Mouse (Mus musculus) forebrain, postnatal 0 days (tissue): ENCODE measurements at regions not wholly inside any gene's neighbourhood (a gene's known extent, or its start where the extent isn't known, plus 50 kb on each side); places are given as distances from the start of the nearest gene placed in this dataset.

ENCODE experiments used
- ATAC-seq: fragments of 200-750 bp; cut with Nextera tagmentation; 2 replicates; pipeline ENCODE4 v1.8.0; 2017; ENCODE audit warnings: mild to moderate bottlenecking, moderate library complexity
- DNase-seq: peaks from one replicate; pipeline ENCODE4 v3.0.0-alpha.2; 2015
- H3K27ac ChIP-seq: fragments of 300-500 bp; sonication (generic); 2 replicates; pipeline ENCODE4 v1.5.1; 2014; ENCODE audit warnings: low read depth, mild to moderate bottlenecking, antibody characterized with exemption, low read length, moderate library complexity, mixed read lengths
- H3K27me3 ChIP-seq: fragments of 300-500 bp; sonication (generic); 2 replicates; pipeline ENCODE4 v1.6.1; 2014; ENCODE audit warnings: mild to moderate bottlenecking, low read length, mixed read lengths; ENCODE audit not compliant: insufficient read depth
- H3K36me3 ChIP-seq: fragments of 300-500 bp; sonication (generic); 2 replicates; pipeline ENCODE4 v1.6.1; 2014; ENCODE audit warnings: mild to moderate bottlenecking, moderate library complexity; ENCODE audit not compliant: insufficient read depth
- H3K4me1 ChIP-seq: fragments of 300-500 bp; sonication (generic); 2 replicates; pipeline ENCODE4 v1.6.1; 2014; ENCODE audit warnings: antibody characterized with exemption; ENCODE audit not compliant: insufficient read depth
- H3K4me2 ChIP-seq: fragments of 300-500 bp; sonication (generic); 2 replicates; pipeline ENCODE4 v1.6.1; 2014; ENCODE audit warnings: low read depth, mild to moderate bottlenecking, moderate library complexity
- H3K4me3 ChIP-seq: fragments of 300-500 bp; sonication (generic); 2 replicates; pipeline ENCODE4 v1.5.1; 2014; ENCODE audit warnings: low read depth, low read length, mixed read lengths
- H3K9ac ChIP-seq: fragments of 300-500 bp; sonication (generic); 2 replicates; pipeline ENCODE4 v1.6.1; 2014; ENCODE audit warnings: mild to moderate bottlenecking
- H3K9me3 ChIP-seq: fragments of 300-500 bp; sonication (generic); 2 replicates; pipeline ENCODE4 v1.6.1; 2016; ENCODE audit warnings: low read length
- CTCF ChIP-seq: sonication (generic); IDR thresholded peaks from 2 replicates; pipeline ENCODE4 v1.5.1; 2016; ENCODE audit warnings: antibody characterized with exemption, control low read depth, low read depth
- WGBS: fragments of 180-500 bp; shearing (Covaris S2); extraction: QIAGEN DNeasy Blood & Tissue Kit; methylation state at CpG from one replicate; pipeline ENCODE4 v1.1.7; 2014; 5-methylcytosine and 5-hydroxymethylcytosine counted together

DNA sequence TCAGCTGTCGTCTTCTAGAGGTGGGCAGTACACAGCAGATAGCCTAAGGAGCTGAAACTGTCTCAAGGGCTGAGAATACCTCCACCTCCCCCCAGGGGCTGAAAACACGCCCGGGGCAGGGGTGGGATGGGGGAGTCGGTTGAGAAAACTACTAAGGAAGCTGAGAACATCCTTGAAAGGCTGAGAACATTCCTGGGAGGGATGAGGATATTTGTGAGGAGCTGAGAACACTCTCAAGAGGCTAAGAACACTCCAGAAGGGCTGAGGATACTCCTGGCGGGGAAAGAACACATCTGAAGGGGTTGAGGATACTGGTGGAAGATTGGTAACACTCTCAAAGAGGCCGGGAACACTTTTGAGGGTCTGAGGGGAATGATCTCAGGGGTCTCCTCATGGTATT is 81.3 kb upstream of the Gm9887 start:
- ATAC-seq (no peak), DNase-seq (no peak)
- Histone ChIP-seq H3K36me3 (no peaks in the 10 kb centered on the region), H3K27me3 (no peaks in the 10 kb centered on the region), H3K4me2 (no peak overlapping the region), H3K4me3 (no peak overlapping the region), H3K27ac (no peak overlapping the region), H3K9ac (no peak overlapping the region), H3K9me3 (no peaks in the 10 kb centered on the region), H3K4me1 (0 out of 2 replicates have a peak, but pooled peaks cover 4% of the 10 kb centered on the region)
- WGBS = 84% methylated on average over 6 of the region's 6 CpGs
- TF ChIP-seq CTCF = no peak

DNA sequence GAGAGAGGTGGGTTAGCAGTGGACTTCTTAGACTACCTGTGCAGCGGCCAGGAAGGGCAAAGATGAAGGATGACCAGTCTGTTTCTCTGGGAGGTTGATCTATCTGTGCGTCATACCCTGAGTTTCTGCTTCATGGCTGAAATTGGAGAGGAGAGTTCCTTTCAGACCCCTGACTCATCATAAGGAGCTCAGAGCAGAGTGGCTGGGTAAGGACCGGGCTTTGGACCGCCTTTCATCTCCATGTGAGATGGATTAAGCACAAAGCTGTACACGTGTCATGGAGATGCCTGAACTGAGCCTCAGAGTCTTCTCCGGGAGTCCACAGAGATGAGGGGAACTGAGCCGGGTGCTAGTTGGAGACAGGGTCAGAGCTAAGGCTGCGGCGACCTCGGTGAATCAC is 80.7 kb upstream of the Gm9887 start:
- no peak overlapping the region for H3K27ac ChIP-seq
- no peaks in the 10 kb centered on the region for H3K36me3 ChIP-seq
- no peak for TF ChIP-seq CTCF
- H3K27me3 ChIP-seq = no peaks in the 10 kb centered on the region
- no peak overlapping the region for H3K4me3 ChIP-seq
- H3K4me1 ChIP-seq = 0 out of 2 replicates have a peak, but pooled peaks cover 4% of the 10 kb centered on the region
- no peak for DNase-seq
- H3K9me3 ChIP-seq = no peaks in the 10 kb centered on the region
- no peak overlapping the region for H3K4me2 ChIP-seq
- no peak overlapping the region for H3K9ac ChIP-seq
- 91% methylated on average over 10 of the region's 10 CpGs for WGBS
- ATAC-seq = no peak

DNA sequence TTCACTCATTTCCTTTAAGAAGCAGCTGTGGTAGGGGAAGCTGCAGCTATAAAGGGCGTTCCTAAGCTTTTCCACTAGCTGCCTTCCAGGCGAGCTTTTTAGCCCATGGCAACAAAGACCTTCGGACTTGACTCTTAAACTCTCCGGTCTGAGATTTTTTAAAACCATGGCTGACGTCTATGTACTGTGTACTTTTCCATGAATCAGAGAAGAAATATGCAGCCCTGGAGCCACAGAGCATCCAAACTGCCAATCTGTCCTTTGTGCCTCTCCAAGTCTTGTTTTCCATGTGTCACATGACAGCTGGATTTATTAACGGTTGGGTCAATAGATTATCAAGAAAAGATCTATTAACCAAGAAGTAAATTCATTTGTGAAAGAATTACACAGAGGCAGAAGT is 78.9 kb upstream of the Gm9887 start:
- Histone ChIP-seq H3K9me3 (no peaks in the 10 kb centered on the region), H3K27me3 (no peaks in the 10 kb centered on the region), H3K27ac (no peak overlapping the region), H3K9ac (no peak overlapping the region), H3K4me1 (peaks cover 6% of the 10 kb centered on the region), H3K4me2 (no peak overlapping the region), H3K36me3 (no peaks in the 10 kb centered on the region), H3K4me3 (no peak overlapping the region)
- DNase-seq (no peak), ATAC-seq (no peak)
- TF ChIP-seq CTCF = no peak
- WGBS = 60% methylated on average over 6 of the region's 6 CpGs

DNA sequence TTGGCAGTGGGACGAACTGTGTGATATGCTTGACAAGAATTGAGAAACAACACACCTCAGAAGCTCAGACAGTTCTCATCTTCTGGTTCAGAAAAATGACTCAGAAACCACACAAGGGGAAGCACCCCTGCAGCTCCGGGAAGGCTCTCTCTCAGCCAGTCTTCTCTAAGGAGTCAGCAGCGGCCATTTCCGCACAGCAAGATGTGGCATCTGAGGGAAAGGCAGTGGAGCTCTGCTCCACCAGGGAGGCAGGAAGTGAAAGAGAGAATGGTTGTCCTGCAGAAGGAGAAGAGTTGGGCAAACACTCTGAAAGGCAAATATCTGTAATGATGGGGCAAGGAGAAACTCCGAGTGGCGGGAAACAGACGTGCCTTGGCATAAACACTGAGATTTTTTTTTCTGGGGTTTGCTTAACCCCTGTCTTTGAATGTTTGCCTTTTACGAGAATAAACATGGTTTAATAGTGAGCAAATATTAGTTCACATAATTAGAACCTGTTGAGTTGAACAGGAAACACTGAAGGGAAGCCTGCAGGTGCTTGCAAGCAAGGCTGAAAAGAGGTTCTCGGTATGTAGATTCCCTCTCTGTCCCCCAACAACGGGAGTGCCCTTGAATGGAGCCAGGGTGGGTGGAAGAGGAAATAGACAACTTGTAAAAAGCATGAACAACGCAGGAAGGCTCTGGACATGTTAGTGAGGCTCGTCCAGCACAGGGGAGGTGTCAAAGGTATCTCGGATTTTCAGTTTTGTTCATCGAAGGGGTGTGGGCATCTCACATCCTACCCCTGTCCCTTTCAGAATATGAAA is 75.9 kb upstream of the Gm9887 start:
- 62% methylated on average over 14 of the region's 14 CpGs for WGBS
- Histone ChIP-seq H3K9me3 (no peaks in the 10 kb centered on the region), H3K4me3 (no peak overlapping the region), H3K9ac (no peak overlapping the region), H3K4me2 (no peak overlapping the region), H3K27ac (peak overlapping the region; percentile 40; the same call in 1 of the 2 replicates), H3K4me1 (peaks cover 9% of the 10 kb centered on the region), H3K36me3 (no peaks in the 10 kb centered on the region), H3K27me3 (no peaks in the 10 kb centered on the region)
- DNase-seq (no peak), ATAC-seq (no peak)
- TF ChIP-seq CTCF = no peak

DNA sequence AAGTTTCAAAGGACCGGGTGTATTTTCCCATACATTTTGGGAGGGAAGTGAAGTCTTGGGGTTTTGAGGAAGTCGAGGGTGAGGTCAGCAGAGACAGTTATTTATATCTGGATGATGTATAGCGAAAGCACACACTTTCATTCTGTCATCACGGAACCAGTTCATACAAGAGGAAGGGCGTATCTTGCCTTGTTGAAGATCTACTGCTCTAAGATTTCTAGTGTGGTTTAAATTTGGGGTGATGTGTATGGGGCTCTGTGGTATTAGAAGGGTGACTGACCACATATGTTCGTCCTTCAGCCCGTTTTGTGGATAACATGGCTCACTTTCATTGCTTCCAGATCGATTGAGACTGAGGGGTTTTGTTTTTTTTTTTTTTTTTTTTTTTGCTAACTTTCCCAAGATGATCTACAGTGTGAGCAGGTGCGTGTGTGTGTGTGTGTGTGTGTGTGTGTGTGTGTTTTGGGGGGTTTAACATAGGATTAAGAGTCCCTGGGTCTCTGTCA is 75.1 kb upstream of the Gm9887 start:
- no peaks in the 10 kb centered on the region for H3K27me3 ChIP-seq
- H3K27ac ChIP-seq = no peak overlapping the region; the same call in 1 of the 2 replicates
- H3K9ac ChIP-seq = no peak overlapping the region
- H3K4me1 ChIP-seq = peaks cover 9% of the 10 kb centered on the region
- H3K4me3 ChIP-seq = no peak overlapping the region
- no peak for TF ChIP-seq CTCF
- WGBS = 77% methylated on average over 9 of the region's 9 CpGs
- 0 out of 2 replicates have a peak overlapping the region, but pooled peaks have one; percentile 38 for H3K4me2 ChIP-seq
- DNase-seq = no peak
- no peak for ATAC-seq
- H3K36me3 ChIP-seq = no peaks in the 10 kb centered on the region
- H3K9me3 ChIP-seq = no peaks in the 10 kb centered on the region

DNA sequence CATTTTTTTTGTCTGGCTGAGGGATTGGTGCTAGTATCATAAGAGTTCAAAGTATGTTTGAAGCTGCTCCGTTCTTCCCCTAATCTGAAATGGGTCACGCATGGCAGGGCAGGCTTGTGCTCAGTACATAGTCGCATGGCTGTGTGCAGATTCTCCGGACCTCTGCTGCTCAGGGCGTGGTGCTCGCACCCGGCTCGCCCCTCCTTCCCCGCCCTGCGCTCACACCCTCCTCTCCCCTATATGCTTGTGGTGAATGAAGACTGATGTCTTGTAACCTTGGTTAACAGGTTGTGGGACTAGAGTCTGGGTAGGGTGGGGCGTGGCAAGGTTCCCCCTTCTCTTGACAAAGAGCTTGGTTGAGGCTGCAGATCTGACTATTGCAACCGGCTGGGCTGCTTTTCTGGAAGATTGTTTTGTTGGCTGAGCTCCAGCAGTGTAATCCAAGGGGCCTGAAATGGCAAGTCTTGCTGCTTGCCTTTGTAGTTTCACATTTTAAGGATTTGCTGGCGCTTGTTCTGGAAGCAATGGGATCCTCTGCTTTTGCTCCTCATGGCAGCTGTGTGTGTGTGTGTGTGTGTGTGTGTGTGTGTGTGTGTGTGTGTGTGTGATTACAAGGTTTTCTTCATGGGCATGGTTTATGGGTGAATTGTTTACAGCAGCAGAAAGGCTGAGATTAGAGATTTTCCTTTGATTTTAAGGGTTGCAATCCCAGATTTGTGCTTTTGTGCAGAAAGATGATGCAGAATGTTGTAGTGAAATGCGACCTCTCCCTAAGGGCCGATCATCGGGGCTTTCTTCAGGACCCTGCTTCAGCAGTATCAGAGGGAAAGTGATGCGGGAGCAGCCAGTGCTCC is 74.4 kb upstream of the Gm9887 start:
- peak; percentile 81 for ATAC-seq
- Histone ChIP-seq H3K36me3 (no peaks in the 10 kb centered on the region), H3K27ac (peak overlapping the region; percentile 67), H3K9me3 (no peaks in the 10 kb centered on the region), H3K27me3 (no peaks in the 10 kb centered on the region), H3K4me3 (no peak overlapping the region), H3K4me2 (peak overlapping the region; percentile 38), H3K9ac (peak overlapping the region; percentile 36), H3K4me1 (peaks cover 9% of the 10 kb centered on the region)
- 28% methylated on average over 17 of the region's 17 CpGs for WGBS
- no peak for TF ChIP-seq CTCF
- peak; percentile 81 for DNase-seq

DNA sequence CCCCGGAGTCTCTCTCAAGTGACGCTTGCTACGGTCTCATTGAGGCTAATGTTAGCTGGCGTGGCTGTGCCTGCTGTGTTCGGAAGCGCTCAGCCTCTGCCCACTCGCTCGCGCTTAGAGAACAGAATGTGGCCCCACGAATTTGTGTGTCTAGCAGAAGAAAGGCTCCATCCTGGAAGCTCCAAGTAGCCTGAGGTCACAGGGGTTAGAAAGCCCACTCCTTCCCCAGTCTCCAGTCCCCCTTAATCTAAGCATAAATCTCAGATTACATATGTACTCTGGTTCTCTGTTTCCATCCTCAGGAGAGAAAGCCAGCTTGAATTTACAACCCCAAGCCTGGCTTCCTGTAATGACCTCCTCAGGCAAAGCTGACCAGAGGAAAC is 73.8 kb upstream of the Gm9887 start:
- H3K4me2 ChIP-seq = peak overlapping the region; percentile 38
- peak overlapping the region; percentile 36 for H3K9ac ChIP-seq
- H3K27me3 ChIP-seq = no peaks in the 10 kb centered on the region
- peak; percentile 53 for ATAC-seq
- no peaks in the 10 kb centered on the region for H3K36me3 ChIP-seq
- H3K27ac ChIP-seq = peak overlapping the region; percentile 67
- TF ChIP-seq CTCF = no peak
- peaks cover 9% of the 10 kb centered on the region for H3K4me1 ChIP-seq
- H3K4me3 ChIP-seq = no peak overlapping the region
- no peaks in the 10 kb centered on the region for H3K9me3 ChIP-seq
- DNase-seq = peak; percentile 47
- WGBS = 4% methylated on average over 10 of the region's 10 CpGs
